Mouse (Mus musculus) hindbrain, postnatal 0 days (tissue): ENCODE data around the gene Fcgr4. TPM values are rescaled to one million over a fixed set of nuclear protein-coding genes. Genes with fewer than 3 reads are reported as not detected.
A peak's percentile ranks its signal among the peaks of the same experiment; 100 is the strongest.

Experiments used
- ATAC-seq: fragments of 200-750 bp; cut with Nextera tagmentation; 2 replicates; pipeline ENCODE4 v1.8.0; 2017; ENCODE audit warnings: mild to moderate bottlenecking, moderate TSS enrichment, moderate library complexity
- DNase-seq: peaks from one replicate; pipeline ENCODE4 v3.0.0-alpha.2; 2015; ENCODE audit warnings: low spot score
- H3K27ac ChIP-seq: fragments of 300-500 bp; sonication (generic); 2 replicates; pipeline ENCODE4 v1.5.1; 2014; ENCODE audit warnings: mild to moderate bottlenecking
- H3K27me3 ChIP-seq: fragments of 300-500 bp; sonication (generic); 2 replicates; pipeline ENCODE4 v1.6.1; 2014; ENCODE audit warnings: low read length, mixed read lengths; ENCODE audit not compliant: insufficient read depth
- H3K36me3 ChIP-seq: fragments of 300-500 bp; sonication (generic); 2 replicates; pipeline ENCODE4 v1.6.1; 2014; ENCODE audit warnings: low read length, mixed read lengths; ENCODE audit not compliant: insufficient read depth
- H3K4me1 ChIP-seq: fragments of 300-500 bp; sonication (generic); 2 replicates; pipeline ENCODE4 v1.6.1; 2014; ENCODE audit warnings: antibody characterized with exemption, low read length, mixed read lengths; ENCODE audit not compliant: insufficient read depth
- H3K4me2 ChIP-seq: fragments of 300-500 bp; sonication (generic); 2 replicates; pipeline ENCODE4 v1.6.1; 2014; ENCODE audit warnings: low read depth, mild to moderate bottlenecking, low read length, moderate library complexity, mixed read lengths
- H3K4me3 ChIP-seq: fragments of 300-500 bp; sonication (generic); 2 replicates; pipeline ENCODE4 v1.5.1; 2014; ENCODE audit warnings: low read length
- H3K9ac ChIP-seq: fragments of 300-500 bp; sonication (generic); replicated peaks from 2 replicates; pipeline ENCODE4 v1.6.1; 2014; ENCODE audit warnings: mild to moderate bottlenecking, low read length, moderate library complexity, mixed read lengths
- H3K9me3 ChIP-seq: fragments of 300-500 bp; sonication (generic); 2 replicates; pipeline ENCODE4 v1.6.1; 2016; ENCODE audit warnings: low read length, mixed read lengths
- CTCF ChIP-seq: IDR thresholded peaks from 2 replicates; pipeline ENCODE4 v1.5.1; 2016; ENCODE audit warnings: antibody characterized with exemption, control low read depth, low read depth
- WGBS: fragments of 180-500 bp; shearing (Covaris S2); extraction: QIAGEN DNeasy Blood & Tissue Kit; methylation state at CpG from one replicate; pipeline ENCODE4 v1.1.7; 2014; 5-methylcytosine and 5-hydroxymethylcytosine counted together
- polyA plus RNA-seq: library from polyadenylated mRNA; unstranded; fragments of >200 nt; fragmentation: Nextera tagmentation; extraction: Ambion mirVana; gene quantifications from 2 replicates; pipeline ENCODE4 v1.2.1, GENCODE M21; 2015
- total RNA-seq: library from RNA; depleted of rRNA; stranded (reverse); fragments of >200 nt; gene quantifications from 2 replicates; pipeline ENCODE4 v1.2.3, GENCODE M21; 2014

Gene Fcgr4
- total and polyA plus RNA-seq, 2 experiments from 2014 or later: 0.71 TPM; not detected in 1

GRCm38 (mm10) chr1:170989656-170990055 is 29.1 kb upstream of the Fcgr4 start:
- ATAC-seq (no peak), DNase-seq (peak; percentile 5)
- Histone ChIP-seq H3K4me2 (no peak overlapping the region), H3K4me3 (no peak overlapping the region), H3K9ac (no peak overlapping the region), H3K9me3 (no peaks in the 10 kb centered on the region), H3K36me3 (no peaks in the 10 kb centered on the region), H3K27me3 (no peaks in the 10 kb centered on the region), H3K4me1 (no peaks in the 10 kb centered on the region), H3K27ac (no peak overlapping the region)
- WGBS: 61% methylated on average over 9 of the region's 9 CpGs
- no peak for TF ChIP-seq CTCF

GRCm38 (mm10) chr1:170992550-170992949 is 26.2 kb upstream of the Fcgr4 start:
- Histone ChIP-seq H3K9me3 (no peaks in the 10 kb centered on the region), H3K27me3 (no peaks in the 10 kb centered on the region), H3K4me2 (no peak overlapping the region), H3K4me3 (no peak overlapping the region), H3K36me3 (no peaks in the 10 kb centered on the region), H3K9ac (no peak overlapping the region), H3K27ac (no peak overlapping the region), H3K4me1 (no peaks in the 10 kb centered on the region)
- DNase-seq: peak; percentile 55
- 61% methylated on average over 5 of the region's 5 CpGs for WGBS
- TF ChIP-seq CTCF: peak; percentile 71
- ATAC-seq: no peak

GRCm38 (mm10) chr1:170996034-170996433 is 22.7 kb upstream of the Fcgr4 start:
- H3K4me3 ChIP-seq: no peak overlapping the region
- H3K9ac ChIP-seq: no peak overlapping the region
- no peak overlapping the region for H3K27ac ChIP-seq
- H3K27me3 ChIP-seq: no peaks in the 10 kb centered on the region
- H3K4me2 ChIP-seq: no peak overlapping the region
- no peaks in the 10 kb centered on the region for H3K9me3 ChIP-seq
- ATAC-seq: no peak
- 84% methylated on average over 3 of the region's 3 CpGs for WGBS
- TF ChIP-seq CTCF: no peak
- H3K4me1 ChIP-seq: no peaks in the 10 kb centered on the region; the same call in 1 of the 2 replicates
- H3K36me3 ChIP-seq: no peaks in the 10 kb centered on the region
- no peak for DNase-seq

GRCm38 (mm10) chr1:170996753-170997152 is 22.0 kb upstream of the Fcgr4 start:
- Histone ChIP-seq H3K9me3 (no peaks in the 10 kb centered on the region), H3K27ac (no peak overlapping the region), H3K36me3 (no peaks in the 10 kb centered on the region), H3K4me2 (no peak overlapping the region), H3K4me3 (no peak overlapping the region), H3K27me3 (no peaks in the 10 kb centered on the region), H3K9ac (no peak overlapping the region), H3K4me1 (no peaks in the 10 kb centered on the region; the same call in 1 of the 2 replicates)
- peak; percentile 73 for TF ChIP-seq CTCF
- DNase-seq: peak; percentile 70
- WGBS: 47% methylated on average over 3 of the region's 3 CpGs
- ATAC-seq: 0 out of 2 replicates have a peak, but pooled peaks have one; percentile 63

GRCm38 (mm10) chr1:170997756-170998655 is 20.7 kb upstream of the Fcgr4 start:
- no peak for TF ChIP-seq CTCF
- Histone ChIP-seq H3K9me3 (no peaks in the 10 kb centered on the region), H3K4me2 (peak overlapping the region; percentile 41), H3K36me3 (no peaks in the 10 kb centered on the region), H3K27ac (no peak overlapping the region), H3K27me3 (no peaks in the 10 kb centered on the region), H3K4me1 (no peaks in the 10 kb centered on the region; the same call in 1 of the 2 replicates), H3K4me3 (peak overlapping the region; percentile 4; the same call in 1 of the 2 replicates), H3K9ac (no peak overlapping the region)
- ATAC-seq: peak; percentile 62; the same call in 1 of the 2 replicates
- WGBS: 63% methylated on average over 21 of the region's 21 CpGs
- DNase-seq: peak; percentile 17

GRCm38 (mm10) chr1:170999811-171000210 is 18.9 kb upstream of the Fcgr4 start:
- no peak for TF ChIP-seq CTCF
- no peaks in the 10 kb centered on the region for H3K9me3 ChIP-seq
- ATAC-seq (no peak), DNase-seq (no peak)
- no peaks in the 10 kb centered on the region for H3K36me3 ChIP-seq
- H3K27me3 ChIP-seq: no peaks in the 10 kb centered on the region
- H3K27ac ChIP-seq: no peak overlapping the region
- no peaks in the 10 kb centered on the region; the same call in 1 of the 2 replicates for H3K4me1 ChIP-seq
- no peak overlapping the region for H3K4me3 ChIP-seq
- no peak overlapping the region for H3K4me2 ChIP-seq
- H3K9ac ChIP-seq: no peak overlapping the region

- WGBS: 75% methylated on average over 6 of the region's 6 CpGs
- no peak overlapping the region for H3K4me2 ChIP-seq
- no peaks in the 10 kb centered on the region for H3K27me3 ChIP-seq
- H3K27ac ChIP-seq: no peak overlapping the region
- H3K9ac ChIP-seq: no peak overlapping the region
- TF ChIP-seq CTCF: no peak
- no peak overlapping the region for H3K4me3 ChIP-seq
- H3K4me1 ChIP-seq: no peaks in the 10 kb centered on the region
- ATAC-seq (no peak), DNase-seq (no peak)
- H3K9me3 ChIP-seq: no peaks in the 10 kb centered on the region
- H3K36me3 ChIP-seq: no peaks in the 10 kb centered on the region
Observed at GRCm38 (mm10) chr1:171005081-171005480, 13.6 kb upstream of the Fcgr4 start.
